Mouse (Mus musculus): ENCODE measurements around the gene Zfp30. TPM values are rescaled to one million over a fixed set of nuclear protein-coding genes. Genes with fewer than 3 reads are reported as not detected.
A peak's percentile ranks its signal among the peaks of the same experiment; 100 is the strongest.

Gene Zfp30
- polyA plus RNA-seq, 1 experiment from 2014 or later = 0.83 TPM

- Histone ChIP-seq H3K36me3 (ENCODE audit: inconsistent target) (no peaks in the 10 kb centered on the region), H3K27ac (no peak overlapping the region), H3K4me3 (ENCODE audit: inconsistent target) (no peak overlapping the region), H3K79me2 (ENCODE audit: inconsistent target) (no peaks in the 10 kb centered on the region)
- WGBS (ENCODE audit: missing documents) = 94% methylated on average over 5 of the region's 5 CpGs
These were observed 23.2 kb downstream of the Zfp30 start for GRCm38 (mm10) chr7:29807046-29807445.

GRCm38 (mm10) chr7:29812244-29812643 lies 28.4 kb downstream of the Zfp30 start:
- Histone ChIP-seq H3K36me3 (ENCODE audit: inconsistent target) (no peaks in the 10 kb centered on the region), H3K4me3 (ENCODE audit: inconsistent target) (no peak overlapping the region), H3K79me2 (ENCODE audit: inconsistent target) (peaks cover 15% of the 10 kb centered on the region), H3K27ac (no peak overlapping the region)
- 94% methylated on average over 1 of the region's 1 CpGs for whole genome bisulfite sequencing (ENCODE audit: missing documents)

- peaks cover 35% of the 10 kb centered on the region for H3K79me2 ChIP-seq (ENCODE audit: inconsistent target)
- no peaks in the 10 kb centered on the region for H3K36me3 ChIP-seq (ENCODE audit: inconsistent target)
- WGBS (ENCODE audit: missing documents) = 94% methylated on average over 2 of the region's 2 CpGs
- H3K4me3 ChIP-seq (ENCODE audit: inconsistent target) = no peak overlapping the region
- H3K27ac ChIP-seq = no peak overlapping the region
These were observed 30.6 kb downstream of the Zfp30 start for GRCm38 (mm10) chr7:29814381-29814780.

- peaks cover 44% of the 10 kb centered on the region for H3K79me2 ChIP-seq (ENCODE audit: inconsistent target)
- H3K27ac ChIP-seq = peak overlapping the region; percentile 79
- no peaks in the 10 kb centered on the region for H3K36me3 ChIP-seq (ENCODE audit: inconsistent target)
- WGBS (ENCODE audit: missing documents) = 5% methylated on average over 12 of the region's 12 CpGs
- peak overlapping the region; percentile 79 for H3K4me3 ChIP-seq (ENCODE audit: inconsistent target)
These were observed 31.4 kb downstream of the Zfp30 start for GRCm38 (mm10) chr7:29815061-29815784.

- H3K4me3 ChIP-seq (ENCODE audit: inconsistent target) = peak within 1 kb of the TSS; percentile 79
- H3K36me3 ChIP-seq (ENCODE audit: inconsistent target) = no peaks in the 10 kb centered on the region
- under 1% methylated on average over 26 of the region's 26 CpGs for WGBS (ENCODE audit: missing documents)
- peak within 1 kb of the TSS; percentile 79 for H3K27ac ChIP-seq
- H3K79me2 ChIP-seq (ENCODE audit: inconsistent target) = peaks cover 51% of the 10 kb centered on the region
These were observed 32.2 kb downstream of the Zfp30 start, which contains the start of gene Zfp790 for GRCm38 (mm10) chr7:29815910-29816429. Gene Zfp790 (plus strand): TSS chr7:29816114.

- Histone ChIP-seq H3K79me2 (ENCODE audit: inconsistent target) (peaks cover 76% of the 10 kb centered on the region), H3K4me3 (ENCODE audit: inconsistent target) (peak overlapping the region; percentile 76), H3K27ac (peak overlapping the region; percentile 12; the same call in 1 of the 2 replicates), H3K36me3 (ENCODE audit: inconsistent target) (peaks cover 16% of the 10 kb centered on the region; the same call in 1 of the 2 replicates)
- WGBS (ENCODE audit: missing documents) = 8% methylated on average over 12 of the region's 12 CpGs
These were observed 34.9 kb downstream of the Zfp30 start for GRCm38 (mm10) chr7:29818619-29819254.

GRCm38 (mm10) chr7:29828001-29828400 lies 44.2 kb downstream of the Zfp30 start:
- Histone ChIP-seq H3K79me2 (ENCODE audit: inconsistent target) (peaks cover 5% of the 10 kb centered on the region; the same call in 1 of the 2 replicates), H3K36me3 (ENCODE audit: inconsistent target) (peaks cover 68% of the 10 kb centered on the region)
- WGBS (ENCODE audit: missing documents) = 96% methylated on average over 12 of the region's 12 CpGs

GRCm38 (mm10) chr7:29829804-29830203 lies 46.0 kb downstream of the Zfp30 start:
- Histone ChIP-seq H3K27ac (no peak overlapping the region), H3K36me3 (ENCODE audit: inconsistent target) (peaks cover 53% of the 10 kb centered on the region), H3K4me3 (ENCODE audit: inconsistent target) (no peak overlapping the region), H3K79me2 (ENCODE audit: inconsistent target) (no peaks in the 10 kb centered on the region)
- over 99% methylated on average over 12 of the region's 12 CpGs for WGBS (ENCODE audit: missing documents)

More at GRCm38 (mm10) chr7:29828001-29828400, 44.2 kb downstream of the Zfp30 start:
- Histone ChIP-seq H3K27ac (no peak overlapping the region), H3K4me3 (ENCODE audit: inconsistent target) (no peak overlapping the region)

GRCm38 (mm10) chr7:29836816-29837215 lies 53.0 kb downstream of the Zfp30 start:
- WGBS (ENCODE audit: missing documents) = 100% methylated on average over 1 of the region's 1 CpGs
- Histone ChIP-seq H3K4me3 (ENCODE audit: inconsistent target) (no peak overlapping the region), H3K27ac (no peak overlapping the region), H3K79me2 (ENCODE audit: inconsistent target) (no peaks in the 10 kb centered on the region), H3K36me3 (ENCODE audit: inconsistent target) (no peaks in the 10 kb centered on the region)

GRCm38 (mm10) chr7:29839256-29839655 lies 55.5 kb downstream of the Zfp30 start:
- H3K79me2 ChIP-seq (ENCODE audit: inconsistent target) = no peaks in the 10 kb centered on the region
- H3K27ac ChIP-seq = no peak overlapping the region
- 85% methylated on average over 3 of the region's 3 CpGs for WGBS (ENCODE audit: missing documents)
- H3K4me3 ChIP-seq (ENCODE audit: inconsistent target) = no peak overlapping the region
- H3K36me3 ChIP-seq (ENCODE audit: inconsistent target) = no peaks in the 10 kb centered on the region

GRCm38 (mm10) chr7:29842105-29842504 lies 58.3 kb downstream of the Zfp30 start:
- Histone ChIP-seq H3K79me2 (ENCODE audit: inconsistent target) (no peaks in the 10 kb centered on the region), H3K27ac (no peak overlapping the region), H3K4me3 (ENCODE audit: inconsistent target) (no peak overlapping the region), H3K36me3 (ENCODE audit: inconsistent target) (no peaks in the 10 kb centered on the region; the same call in 1 of the 2 replicates)
- 100% methylated on average over 1 of the region's 1 CpGs for WGBS (ENCODE audit: missing documents)

Other genes with a start within 250 kb of the Zfp30 start
- not detected in 3 replicates for gene Catsperg2, start 57.0 kb upstream of the Zfp30 start, polyA plus RNA-seq (2018)
- 8.7 to 12.3 TPM (median 11.7 TPM) in 3 replicates for gene Zfp84, start 15.4 kb upstream of the Zfp30 start, polyA plus RNA-seq (2018)
- 7.8 to 8.9 TPM (median 8.4 TPM) in 3 replicates for gene Zfp790, start 32.1 kb downstream of the Zfp30 start, polyA plus RNA-seq (2018)
- gene Zfp940, start 69.7 kb downstream of the Zfp30 start, polyA plus RNA-seq (2018) = 0.31 to 0.79 TPM (median 0.50 TPM) in 3 replicates
- gene Zfp420, start 76.0 kb downstream of the Zfp30 start, polyA plus RNA-seq (2018) = 2.0 to 2.8 TPM (median 2.5 TPM) in 3 replicates
- gene Zfp27, start 122.6 kb downstream of the Zfp30 start, polyA plus RNA-seq (2018) = 2.9 to 5.0 TPM (median 3.6 TPM) in 3 replicates
- gene Zfp383, start 124.2 kb downstream of the Zfp30 start, polyA plus RNA-seq (2018) = 1.3 to 2.7 TPM (median 1.6 TPM) in 3 replicates
- 4.4 to 6.4 TPM (median 5.5 TPM) in 3 replicates for gene Zfp74, start 170.1 kb downstream of the Zfp30 start, polyA plus RNA-seq (2018)
- 2.6 to 4.6 TPM (median 2.8 TPM) in 3 replicates for gene Zfp568, start 200.0 kb downstream of the Zfp30 start, polyA plus RNA-seq (2018)

Data from macrophage (primary cell).